Mouse (Mus musculus) liver, embryonic 11.5 days (tissue): Measurements from ENCODE around the gene Fgfr2. TPM values are rescaled to one million over a fixed set of nuclear protein-coding genes. Genes with fewer than 3 reads are reported as not detected.

Experiments used
- ATAC-seq: fragments of 200-750 bp; cut with Nextera tagmentation; replicated peaks from 2 replicates; pipeline ENCODE4 v1.8.0; 2017; ENCODE audit warnings: moderate number of reproducible peaks, mild to moderate bottlenecking, moderate TSS enrichment, moderate library complexity; ENCODE audit not compliant: low FRiP score
- DNase-seq: peaks from one replicate; pipeline ENCODE4 v3.0.0-alpha.2; 2017; ENCODE audit warnings: low spot score
- H3K27ac ChIP-seq: fragments of 300-500 bp; sonication (generic); 2 replicates; pipeline ENCODE4 v1.5.1; 2014; ENCODE audit warnings: mild to moderate bottlenecking, low read depth, low read length, control low read depth
- H3K27me3 ChIP-seq: fragments of 300-500 bp; sonication (generic); replicated peaks from 2 replicates; pipeline ENCODE4 v1.6.1; 2014; ENCODE audit warnings: low read length, mixed read lengths; ENCODE audit not compliant: control insufficient read depth, insufficient read depth
- H3K36me3 ChIP-seq: fragments of 300-500 bp; sonication (generic); 2 replicates; pipeline ENCODE4 v1.6.1; 2014; ENCODE audit warnings: mild to moderate bottlenecking, low read length, moderate library complexity, mixed read lengths; ENCODE audit not compliant: control insufficient read depth, insufficient read depth
- H3K4me1 ChIP-seq: fragments of 300-500 bp; sonication (generic); replicated peaks from 2 replicates; pipeline ENCODE4 v1.6.1; 2014; ENCODE audit warnings: low read length, mixed read lengths; ENCODE audit not compliant: control insufficient read depth, insufficient read depth
- H3K4me2 ChIP-seq: fragments of 300-500 bp; sonication (generic); 2 replicates; pipeline ENCODE4 v1.6.1; 2014; ENCODE audit warnings: mild to moderate bottlenecking, control low read depth, moderate library complexity
- H3K4me3 ChIP-seq: fragments of 300-500 bp; sonication (generic); 2 replicates; pipeline ENCODE4 v1.5.1; 2014; ENCODE audit warnings: low read depth, low read length, control low read depth
- H3K9ac ChIP-seq: fragments of 300-500 bp; sonication (generic); 2 replicates; pipeline ENCODE4 v1.6.1; 2014; ENCODE audit warnings: low read depth, low read length, control low read depth
- H3K9me3 ChIP-seq: fragments of 300-500 bp; sonication (generic); 2 replicates; pipeline ENCODE4 v1.6.1; 2016; ENCODE audit warnings: low read length, inconsistent platforms, mixed read lengths; ENCODE audit not compliant: control insufficient read depth
- WGBS: fragments of 180-500 bp; shearing (Covaris S2); extraction: QIAGEN DNeasy Blood & Tissue Kit; methylation state at CpG from one replicate; pipeline ENCODE4 v1.1.7; 2014; 5-methylcytosine and 5-hydroxymethylcytosine counted together
- polyA plus RNA-seq: library from polyadenylated mRNA; unstranded; fragments of >200 nt; fragmentation: Nextera tagmentation; extraction: Ambion mirVana; gene quantifications from 2 replicates; pipeline ENCODE4 v1.2.1, GENCODE M21; 2014

The Fgfr2 gene
- polyA plus RNA-seq, 1 experiment from 2014 or later: 32.6 TPM

DNA sequence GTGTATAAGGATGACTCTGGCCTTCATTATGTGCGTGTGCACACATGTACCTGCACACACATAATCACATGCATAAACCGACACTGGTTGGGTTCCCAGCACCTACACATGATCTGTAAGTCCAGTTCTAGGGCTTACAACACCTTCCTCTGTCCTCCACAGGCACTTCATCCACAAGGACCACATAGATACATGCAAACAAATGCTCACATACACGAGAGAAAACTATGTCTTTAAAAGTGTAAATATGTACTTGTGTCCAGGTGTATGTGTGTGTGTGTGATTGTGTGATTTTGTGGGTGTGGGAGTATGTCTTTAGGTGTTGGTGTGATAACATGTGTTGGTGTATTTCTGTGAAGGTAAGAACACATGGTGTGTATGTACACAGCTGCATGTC is 765.3 kb downstream of the Fgfr2 start:
- Histone ChIP-seq H3K9me3 (no peaks in the 10 kb centered on the region), H3K4me1 (no peaks in the 10 kb centered on the region; the same call in 1 of the 2 replicates), H3K27ac (no peak overlapping the region), H3K36me3 (no peaks in the 10 kb centered on the region), H3K27me3 (no peaks in the 10 kb centered on the region), H3K4me3 (no peak overlapping the region), H3K4me2 (no peak overlapping the region), H3K9ac (no peak overlapping the region)
- 80% methylated on average over 3 of the region's 3 CpGs for WGBS
- DNase-seq: no peak
- ATAC-seq: no peak

DNA sequence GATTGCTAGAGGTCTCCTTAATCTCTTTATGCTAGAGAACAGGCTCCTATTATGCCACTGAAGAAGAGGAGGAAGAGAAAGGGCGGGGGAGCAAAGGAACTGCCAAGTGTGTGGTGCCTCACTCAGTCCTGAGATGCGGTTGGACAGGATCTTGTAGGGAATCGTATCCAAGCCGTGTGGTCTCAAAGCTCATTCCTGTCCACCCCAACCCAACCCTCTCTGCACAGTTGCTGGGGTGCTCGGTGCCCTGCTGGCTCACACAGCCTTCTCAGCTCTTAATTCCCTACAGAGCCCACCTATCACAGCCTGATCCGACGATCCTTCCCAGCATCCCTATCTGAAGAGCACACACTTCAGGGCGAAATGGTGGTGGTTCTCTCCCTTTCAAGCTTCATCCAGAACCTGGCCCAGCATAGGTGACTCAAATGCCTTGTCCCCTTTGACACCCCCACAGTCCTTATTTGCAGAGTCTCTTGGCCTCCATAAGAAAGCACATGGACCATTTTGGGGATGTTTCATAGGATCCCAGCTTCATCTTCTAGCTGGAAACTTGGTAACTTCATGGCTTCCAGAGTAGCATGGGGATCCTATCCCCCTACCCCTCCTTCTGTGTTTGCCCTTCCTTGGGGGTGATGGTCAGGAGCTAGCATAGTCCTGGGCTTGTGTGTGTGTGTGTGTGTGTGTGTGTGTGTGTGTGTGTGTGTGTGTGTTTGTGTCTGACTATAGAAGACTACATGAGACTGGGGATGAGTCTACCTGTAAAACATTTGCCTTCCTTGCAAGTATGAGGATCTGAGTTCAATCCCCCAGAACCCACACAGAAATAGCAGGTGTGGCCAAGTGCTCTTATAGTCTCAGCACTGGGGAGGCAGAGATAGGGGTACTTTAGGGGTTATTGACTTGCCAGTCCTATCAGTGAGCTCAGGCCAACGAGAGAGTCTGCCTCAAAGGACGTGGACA is 766.0 kb downstream of the Fgfr2 start:
- Histone ChIP-seq H3K36me3 (no peaks in the 10 kb centered on the region), H3K27me3 (no peaks in the 10 kb centered on the region), H3K4me3 (no peak overlapping the region), H3K9me3 (no peaks in the 10 kb centered on the region), H3K9ac (no peak overlapping the region), H3K4me1 (no peaks in the 10 kb centered on the region; the same call in 1 of the 2 replicates), H3K27ac (no peak overlapping the region), H3K4me2 (no peak overlapping the region)
- ATAC-seq: no peak
- 63% methylated on average over 10 of the region's 10 CpGs for WGBS
- no peak for DNase-seq

DNA sequence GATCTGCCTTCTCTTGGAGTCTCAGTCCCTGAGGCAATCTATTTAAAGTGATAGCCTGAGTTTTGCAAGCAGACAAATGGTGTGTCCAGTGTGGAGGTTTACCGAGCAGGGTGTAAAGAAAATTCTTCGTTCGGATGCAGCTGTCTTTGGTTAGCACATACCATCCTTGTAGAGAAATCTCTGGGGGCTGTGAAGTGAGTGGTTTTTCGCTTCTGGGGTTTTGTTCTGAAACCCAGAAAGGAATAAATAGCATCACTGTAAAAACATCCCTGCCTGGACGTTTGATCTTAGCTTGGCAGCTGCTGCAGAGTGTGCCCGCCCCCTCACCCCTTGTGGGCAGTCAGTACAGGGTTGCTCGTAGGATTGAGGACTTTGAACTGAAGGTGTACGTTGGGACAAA is 767.0 kb downstream of the Fgfr2 start:
- no peak for DNase-seq
- Histone ChIP-seq H3K27ac (no peak overlapping the region), H3K4me3 (no peak overlapping the region), H3K4me2 (no peak overlapping the region), H3K4me1 (no peaks in the 10 kb centered on the region; the same call in 1 of the 2 replicates), H3K27me3 (no peaks in the 10 kb centered on the region), H3K36me3 (no peaks in the 10 kb centered on the region), H3K9ac (no peak overlapping the region), H3K9me3 (no peaks in the 10 kb centered on the region)
- no peak for ATAC-seq
- 57% methylated on average over 8 of the region's 8 CpGs for WGBS

DNA sequence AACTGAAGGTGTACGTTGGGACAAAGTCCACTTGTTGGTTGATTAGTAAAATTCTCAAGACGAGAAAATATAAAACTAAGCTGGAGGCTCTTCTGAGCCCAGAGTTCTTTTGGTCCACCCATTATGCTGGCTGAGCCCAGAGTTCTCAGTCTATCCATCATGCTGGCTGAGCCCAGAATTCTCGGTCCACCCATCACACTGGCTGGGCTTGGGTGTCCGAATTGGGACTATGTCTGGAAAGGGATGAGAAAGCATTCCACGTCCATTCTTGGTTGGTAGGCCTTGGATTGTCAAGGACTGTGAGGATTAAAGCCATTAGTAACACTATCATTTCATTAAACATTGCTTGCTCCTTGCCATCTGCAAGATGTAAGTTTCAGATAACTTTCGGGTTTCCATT is 767.4 kb downstream of the Fgfr2 start:
- no peak for DNase-seq
- no peak overlapping the region for H3K4me2 ChIP-seq
- no peak overlapping the region for H3K27ac ChIP-seq
- no peaks in the 10 kb centered on the region for H3K36me3 ChIP-seq
- 79% methylated on average over 6 of the region's 6 CpGs for WGBS
- H3K9me3 ChIP-seq: no peaks in the 10 kb centered on the region
- no peaks in the 10 kb centered on the region; the same call in 1 of the 2 replicates for H3K4me1 ChIP-seq
- no peak overlapping the region for H3K4me3 ChIP-seq
- ATAC-seq: no peak
- no peaks in the 10 kb centered on the region for H3K27me3 ChIP-seq
- H3K9ac ChIP-seq: no peak overlapping the region

DNA sequence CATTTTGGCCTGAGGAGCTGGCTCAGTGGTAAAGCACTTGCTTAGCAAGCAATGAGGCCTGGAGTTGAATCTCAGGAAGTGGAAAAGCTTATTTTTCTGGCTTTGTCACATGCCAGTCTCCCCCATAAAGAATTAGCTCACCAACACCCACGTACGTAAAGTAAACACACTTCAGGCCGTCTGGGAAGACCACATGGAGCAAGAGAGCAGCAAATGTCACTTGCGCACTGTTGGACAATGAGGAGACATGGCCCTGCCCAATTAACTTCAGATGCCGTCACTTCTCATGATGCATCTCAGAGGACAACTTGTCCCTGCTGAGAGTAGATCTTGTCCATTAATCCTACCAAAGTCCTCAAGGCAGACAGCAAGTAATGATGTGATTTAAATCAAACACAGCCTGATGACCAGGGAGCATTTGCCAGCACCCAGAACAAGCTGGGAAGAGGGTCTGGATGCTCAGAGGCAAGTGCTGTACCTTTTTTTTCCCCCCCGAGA is 774.0 kb downstream of the Fgfr2 start:
- H3K27me3 ChIP-seq: no peaks in the 10 kb centered on the region
- no peak overlapping the region for H3K9ac ChIP-seq
- no peak overlapping the region for H3K4me3 ChIP-seq
- no peak overlapping the region for H3K27ac ChIP-seq
- no peaks in the 10 kb centered on the region for H3K9me3 ChIP-seq
- H3K4me1 ChIP-seq: no peaks in the 10 kb centered on the region
- H3K4me2 ChIP-seq: no peak overlapping the region
- ATAC-seq (no peak), DNase-seq (no peak)
- no peaks in the 10 kb centered on the region for H3K36me3 ChIP-seq
- WGBS: 77% methylated on average over 6 of the region's 6 CpGs

DNA sequence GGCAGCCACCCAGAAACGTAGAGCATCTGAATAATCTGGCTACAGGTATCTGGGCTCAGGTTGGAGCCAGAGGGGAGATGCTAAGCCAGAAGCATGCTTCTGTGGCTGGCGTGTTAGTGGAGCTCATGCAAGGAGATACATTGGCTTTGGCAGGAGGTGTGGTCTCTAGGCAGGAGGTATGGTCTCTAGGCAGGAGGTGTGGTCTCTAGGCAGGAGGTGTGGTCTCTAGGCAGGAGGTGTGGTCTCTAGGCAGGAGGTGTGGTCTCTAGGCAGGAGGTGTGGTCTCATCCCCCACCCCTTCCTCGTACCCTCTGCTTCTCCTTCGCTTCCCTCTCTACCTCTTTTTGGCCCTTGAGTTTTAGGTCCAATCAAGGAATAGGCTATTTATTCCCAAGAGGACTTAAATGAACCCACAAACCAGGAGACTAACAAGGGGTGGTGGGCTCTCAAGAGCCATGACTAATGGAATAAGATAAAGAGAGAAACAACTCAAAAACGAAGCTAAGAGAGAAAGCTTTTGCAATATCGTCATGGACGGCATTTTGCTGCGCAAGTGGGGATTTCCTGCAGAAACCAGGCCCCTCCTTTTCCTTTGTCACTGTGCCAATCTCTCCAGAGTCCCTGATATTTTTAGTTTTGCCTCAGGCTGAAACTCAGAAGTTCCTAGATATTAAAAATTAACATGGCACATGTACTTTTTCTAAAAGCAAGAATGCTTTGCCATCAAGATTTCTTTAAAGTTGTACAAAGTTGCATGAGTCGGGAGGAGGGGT is 775.7 kb downstream of the Fgfr2 start:
- H3K4me1 ChIP-seq: no peaks in the 10 kb centered on the region
- no peak overlapping the region for H3K4me2 ChIP-seq
- no peak overlapping the region for H3K4me3 ChIP-seq
- no peaks in the 10 kb centered on the region for H3K27me3 ChIP-seq
- H3K36me3 ChIP-seq: no peaks in the 10 kb centered on the region
- H3K9me3 ChIP-seq: no peaks in the 10 kb centered on the region
- H3K9ac ChIP-seq: no peak overlapping the region
- DNase-seq (no peak), ATAC-seq (no peak)
- no peak overlapping the region for H3K27ac ChIP-seq
- 60% methylated on average over 9 of the region's 9 CpGs for WGBS

DNA sequence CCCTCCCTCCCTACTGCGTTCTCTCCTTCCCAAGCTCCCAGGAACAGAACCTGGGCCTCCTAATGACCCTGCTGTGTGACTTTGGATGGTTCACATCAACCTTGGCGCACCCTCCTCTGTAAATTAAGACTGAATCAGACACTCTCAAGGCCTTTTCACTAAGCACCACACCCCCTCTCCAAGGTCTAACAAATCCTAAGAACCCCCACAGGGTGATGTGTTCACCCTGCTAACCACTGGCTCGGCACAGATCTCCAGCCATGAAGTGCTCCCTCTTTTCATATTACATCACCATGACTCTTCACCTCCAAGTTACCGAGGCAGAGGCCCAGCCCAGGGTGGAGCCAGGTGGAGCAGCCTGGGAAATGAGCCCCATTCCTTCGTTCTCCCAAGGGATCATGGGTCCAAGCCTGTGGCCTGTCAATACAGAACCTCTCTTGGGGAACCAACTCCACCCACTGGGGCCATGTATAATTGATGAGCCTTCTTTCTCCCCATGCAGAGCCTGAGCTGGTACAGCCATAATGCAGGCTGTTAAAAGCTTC is 777.6 kb downstream of the Fgfr2 start:
- Histone ChIP-seq H3K9ac (no peak overlapping the region), H3K27ac (no peak overlapping the region), H3K4me2 (no peak overlapping the region), H3K27me3 (no peaks in the 10 kb centered on the region), H3K36me3 (no peaks in the 10 kb centered on the region), H3K4me1 (no peaks in the 10 kb centered on the region), H3K4me3 (no peak overlapping the region), H3K9me3 (no peaks in the 10 kb centered on the region)
- WGBS: 79% methylated on average over 5 of the region's 5 CpGs
- DNase-seq: no peak
- no peak for ATAC-seq

DNA sequence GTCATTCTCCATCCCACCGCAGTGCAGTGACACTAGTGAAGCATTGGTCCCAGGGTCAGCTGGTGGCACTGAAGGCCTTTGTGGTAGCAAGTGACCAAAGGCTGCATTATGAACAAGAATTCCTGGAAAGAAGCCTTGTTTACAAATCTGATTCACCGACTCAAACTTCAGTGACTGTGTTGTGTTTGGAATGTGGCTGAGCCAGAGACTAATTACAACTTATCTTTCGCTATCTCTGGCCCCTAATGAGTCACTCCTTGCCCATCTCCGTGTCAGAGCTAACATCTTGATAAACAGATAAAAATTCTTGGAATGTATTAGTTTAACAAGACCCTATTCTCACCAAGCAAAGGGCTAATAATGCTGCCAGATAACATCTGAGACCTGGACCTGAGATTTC is 778.5 kb downstream of the Fgfr2 start:
- Histone ChIP-seq H3K36me3 (no peaks in the 10 kb centered on the region), H3K9ac (no peak overlapping the region), H3K27ac (no peak overlapping the region), H3K4me2 (no peak overlapping the region), H3K27me3 (no peaks in the 10 kb centered on the region), H3K4me1 (no peaks in the 10 kb centered on the region), H3K4me3 (no peak overlapping the region), H3K9me3 (no peaks in the 10 kb centered on the region)
- DNase-seq (no peak), ATAC-seq (no peak)
- 43% methylated on average over 4 of the region's 4 CpGs for WGBS
